Mouse (Mus musculus) CH12.LX (cell line): ENCODE data around the gene Pcdh15.

ENCODE experiments used
- CTCF ChIP-seq, 2 experiments: IDR thresholded peaks in 1 of 2; conservative IDR thresholded peaks in 1 of 2; 2 replicates each; pipeline ENCODE4 v1.5.1; 2011 to 2012; ENCODE audit warnings: low read depth in 2 of 2, low read length in 2 of 2, improper control_type of control experiment in 1 of 2, inconsistent platforms in 1 of 2, mild to moderate bottlenecking in 1 of 2, moderate library complexity in 1 of 2
- EP300 ChIP-seq: IDR thresholded peaks from 2 replicates; pipeline ENCODE4 v1.6.1; 2011; ENCODE audit warnings: low read length, improper control_type of control experiment
- GABPA ChIP-seq: IDR thresholded peaks from 2 replicates; pipeline ENCODE4 v1.6.1; 2012; ENCODE audit warnings: low read depth, low read length, improper control_type of control experiment, inconsistent platforms; ENCODE audit not compliant: insufficient replicate concordance
- IRF4 ChIP-seq: IDR thresholded peaks from 2 replicates; pipeline ENCODE4 v1.6.1; 2014; ENCODE audit warnings: low read depth, mild to moderate bottlenecking, inconsistent platforms, low read length, improper control_type of control experiment
- JUN ChIP-seq: IDR thresholded peaks from 2 replicates; pipeline ENCODE4 v1.6.1; 2011; ENCODE audit warnings: low read depth, mild to moderate bottlenecking, low read length, improper control_type of control experiment, moderate library complexity; ENCODE audit not compliant: insufficient read depth
- MAFK ChIP-seq: IDR thresholded peaks from 2 replicates; pipeline ENCODE4 v1.6.1; 2011; ENCODE audit warnings: low read length, improper control_type of control experiment; ENCODE audit not compliant: insufficient replicate concordance
- MAX ChIP-seq: IDR thresholded peaks from 2 replicates; pipeline ENCODE4 v1.6.1; 2011; ENCODE audit warnings: low read length, improper control_type of control experiment
- NELFE ChIP-seq: IDR thresholded peaks from 2 replicates; pipeline ENCODE4 v1.6.1; 2011; ENCODE audit warnings: low read depth, low read length, improper control_type of control experiment
- POLR2A ChIP-seq: IDR thresholded peaks from 2 replicates; pipeline ENCODE4 v1.6.1; 2011; ENCODE audit warnings: low read depth, mild to moderate bottlenecking, improper control_type of control experiment, low read length
- SMC3 ChIP-seq: IDR thresholded peaks from 2 replicates; pipeline ENCODE4 v1.6.1; 2011; ENCODE audit warnings: low read depth, low read length, improper control_type of control experiment
- UBTF ChIP-seq: IDR thresholded peaks from 2 replicates; pipeline ENCODE4 v1.6.1; 2012; ENCODE audit warnings: low read depth, mild to moderate bottlenecking, inconsistent platforms, low read length, improper control_type of control experiment, moderate library complexity

DNA sequence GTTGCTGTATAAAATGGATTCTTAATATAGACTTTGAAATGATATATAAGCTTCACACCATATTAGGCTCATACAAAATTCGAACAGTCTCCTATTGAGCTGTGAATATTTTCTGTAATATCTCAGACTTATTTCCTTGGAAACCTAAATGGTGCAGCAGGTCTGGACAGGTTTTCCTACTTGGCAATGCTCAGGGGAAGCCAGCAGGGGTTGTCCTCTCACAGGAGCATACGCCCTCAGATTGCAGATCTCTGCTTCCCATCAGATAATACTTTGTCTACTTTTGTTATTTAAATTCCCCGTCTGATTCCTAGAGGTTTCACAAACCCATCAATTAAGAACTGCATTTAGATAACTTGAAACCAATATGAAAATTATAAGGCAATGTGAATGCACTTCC, 1492.7 kb downstream of the Pcdh15 start:
- TF ChIP-seq NELFE: no peak
- TF ChIP-seq POLR2A: no peak
- TF ChIP-seq IRF4: no peak
- TF ChIP-seq UBTF: no peak
- no peak for TF ChIP-seq JUN
- no peak for TF ChIP-seq GABPA
- TF ChIP-seq MAFK: no peak
- TF ChIP-seq EP300: no peak
- no peak for TF ChIP-seq CTCF (conservative IDR thresholded peaks at IDR 0.05 in 1 of 2, IDR thresholded peaks at IDR 0.05 in 1 of 2; ENCODE audit: low read depth in 2 of 2, low read length in 2 of 2)
- TF ChIP-seq MAX: no peak
- no peak for TF ChIP-seq SMC3
